Mouse (Mus musculus): Measurements from ENCODE around the gene Gm34653. TPM values are rescaled to one million over a fixed set of nuclear protein-coding genes. Genes with fewer than 3 reads are reported as not detected.
"Not testable (repeated sequence)": the region's sequence is repeated elsewhere in the genome, so short reads cannot be mapped to it uniquely, and the experiment has no call there.

Gene Gm34653
- total and polyA plus RNA-seq, 2 experiments from 2014 or later, result 0.09 to 0.16 TPM

GRCm38 (mm10) chr2:34828026-34828425 lies 4.8 kb upstream of the Gm34653 start:
- no peak overlapping the region for H3K4me2 ChIP-seq (ENCODE audit: low read depth, low read length)
- no peak overlapping the region for H3K27ac ChIP-seq
- H3K4me3 ChIP-seq (ENCODE audit: low read length), result no peak overlapping the region
- ATAC-seq (no peak), DNase-seq (ENCODE audit: low spot score) (no peak)
- peaks cover 6% of the 10 kb centered on the region for H3K4me1 ChIP-seq (ENCODE audit: insufficient read depth, low read length)
- no peaks in the 10 kb centered on the region for H3K36me3 ChIP-seq (ENCODE audit: insufficient read depth, low read length)
- TF ChIP-seq CTCF (IDR thresholded peaks at IDR 0.05; ENCODE audit: low read depth), result no peak
- H3K27me3 ChIP-seq (ENCODE audit: insufficient read depth, low read length), result 0 out of 2 replicates have a peak, but pooled peaks cover 4% of the 10 kb centered on the region
- 0 out of 2 replicates have a peak, but pooled peaks cover 3% of the 10 kb centered on the region for H3K9me3 ChIP-seq (ENCODE audit: low read length)
- H3K9ac ChIP-seq (replicated peaks; ENCODE audit: low read length), result no peak overlapping the region
- 82% methylated on average over 1 of the region's 1 CpGs for WGBS

GRCm38 (mm10) chr2:34830066-34830465 lies 2.7 kb upstream of the Gm34653 start:
- not testable (repeated sequence) for H3K9ac ChIP-seq (replicated peaks; ENCODE audit: low read length); H3K27ac ChIP-seq; H3K36me3 ChIP-seq (ENCODE audit: insufficient read depth, low read length); H3K4me3 ChIP-seq (ENCODE audit: low read length); DNase-seq (ENCODE audit: low spot score); H3K4me1 ChIP-seq (ENCODE audit: insufficient read depth, low read length); ATAC-seq; H3K9me3 ChIP-seq (ENCODE audit: low read length); H3K27me3 ChIP-seq (ENCODE audit: insufficient read depth, low read length); H3K4me2 ChIP-seq (ENCODE audit: low read depth, low read length)
- 95% methylated on average over 17 of the region's 17 CpGs for WGBS

GRCm38 (mm10) chr2:34833624-34834023 lies 817 bp downstream of the Gm34653 start:
- H3K36me3 ChIP-seq (ENCODE audit: insufficient read depth, low read length), result no peaks in the 10 kb centered on the region
- no peaks in the 10 kb centered on the region for H3K27me3 ChIP-seq (ENCODE audit: insufficient read depth, low read length)
- DNase-seq (ENCODE audit: low spot score), result no peak
- H3K4me2 ChIP-seq (ENCODE audit: low read depth, low read length), result no peak overlapping the region
- TF ChIP-seq CTCF (IDR thresholded peaks at IDR 0.05; ENCODE audit: low read depth), result no peak
- 0 out of 2 replicates have a peak, but pooled peaks cover 3% of the 10 kb centered on the region for H3K9me3 ChIP-seq (ENCODE audit: low read length)
- H3K4me3 ChIP-seq (ENCODE audit: low read length), result no peak overlapping the region
- H3K4me1 ChIP-seq (ENCODE audit: insufficient read depth, low read length), result no peaks in the 10 kb centered on the region
- H3K27ac ChIP-seq, result no peak overlapping the region
- no peak for ATAC-seq
- H3K9ac ChIP-seq (replicated peaks; ENCODE audit: low read length), result no peak overlapping the region
- 88% methylated on average over 17 of the region's 17 CpGs for WGBS

- Histone ChIP-seq H3K4me3 (ENCODE audit: low read length) (no peak overlapping the region), H3K4me2 (ENCODE audit: low read depth, low read length) (no peak overlapping the region), H3K9ac (replicated peaks; ENCODE audit: low read length) (no peak overlapping the region), H3K4me1 (ENCODE audit: insufficient read depth, low read length) (no peaks in the 10 kb centered on the region), H3K9me3 (ENCODE audit: low read length) (no peaks in the 10 kb centered on the region), H3K36me3 (ENCODE audit: insufficient read depth, low read length) (no peaks in the 10 kb centered on the region), H3K27ac (no peak overlapping the region), H3K27me3 (ENCODE audit: insufficient read depth, low read length) (no peaks in the 10 kb centered on the region)
- ATAC-seq (no peak), DNase-seq (ENCODE audit: low spot score) (no peak)
- WGBS, result 73% methylated on average over 3 of the region's 3 CpGs
- TF ChIP-seq CTCF (IDR thresholded peaks at IDR 0.05; ENCODE audit: low read depth), result no peak
These were observed 2.9 kb downstream of the Gm34653 start for GRCm38 (mm10) chr2:34835669-34836068.

GRCm38 (mm10) chr2:34840143-34840542 lies 7.3 kb downstream of the Gm34653 start:
- H3K27ac ChIP-seq; DNase-seq (ENCODE audit: low spot score); H3K4me1 ChIP-seq (ENCODE audit: insufficient read depth, low read length); H3K4me2 ChIP-seq (ENCODE audit: low read depth, low read length); H3K27me3 ChIP-seq (ENCODE audit: insufficient read depth, low read length); H3K9ac ChIP-seq (replicated peaks; ENCODE audit: low read length); H3K9me3 ChIP-seq (ENCODE audit: low read length); H3K4me3 ChIP-seq (ENCODE audit: low read length); H3K36me3 ChIP-seq (ENCODE audit: insufficient read depth, low read length); ATAC-seq: not testable (repeated sequence)
- 81% methylated on average over 5 of the region's 5 CpGs for WGBS

- no peaks in the 10 kb centered on the region for H3K9me3 ChIP-seq (ENCODE audit: low read length)
- H3K36me3 ChIP-seq (ENCODE audit: insufficient read depth, low read length), result no peaks in the 10 kb centered on the region
- no peak for TF ChIP-seq CTCF (IDR thresholded peaks at IDR 0.05; ENCODE audit: low read depth)
- H3K27ac ChIP-seq, result no peak overlapping the region
- no peaks in the 10 kb centered on the region for H3K27me3 ChIP-seq (ENCODE audit: insufficient read depth, low read length)
- ATAC-seq (no peak), DNase-seq (ENCODE audit: low spot score) (no peak)
- H3K4me3 ChIP-seq (ENCODE audit: low read length), result no peak overlapping the region
- no peak overlapping the region for H3K4me2 ChIP-seq (ENCODE audit: low read depth, low read length)
- H3K9ac ChIP-seq (replicated peaks; ENCODE audit: low read length), result no peak overlapping the region
- 86% methylated on average over 8 of the region's 8 CpGs for WGBS
- H3K4me1 ChIP-seq (ENCODE audit: insufficient read depth, low read length), result no peaks in the 10 kb centered on the region
These were observed 8.9 kb downstream of the Gm34653 start for GRCm38 (mm10) chr2:34841706-34842105.

GRCm38 (mm10) chr2:34843211-34843939 lies 10.6 kb downstream of the Gm34653 start:
- DNase-seq (ENCODE audit: low spot score) (no peak), ATAC-seq (no peak)
- H3K4me2 ChIP-seq (ENCODE audit: low read depth, low read length), result no peak overlapping the region
- TF ChIP-seq CTCF (IDR thresholded peaks at IDR 0.05; ENCODE audit: low read depth), result no peak
- H3K9ac ChIP-seq (replicated peaks; ENCODE audit: low read length), result no peak overlapping the region
- H3K36me3 ChIP-seq (ENCODE audit: insufficient read depth, low read length), result no peaks in the 10 kb centered on the region
- H3K27ac ChIP-seq, result no peak overlapping the region
- 83% methylated on average over 11 of the region's 11 CpGs for WGBS
- H3K4me1 ChIP-seq (ENCODE audit: insufficient read depth, low read length), result no peaks in the 10 kb centered on the region
- H3K27me3 ChIP-seq (ENCODE audit: insufficient read depth, low read length), result no peaks in the 10 kb centered on the region
- H3K9me3 ChIP-seq (ENCODE audit: low read length), result no peaks in the 10 kb centered on the region
- H3K4me3 ChIP-seq (ENCODE audit: low read length), result no peak overlapping the region

All from hindbrain, postnatal 0 days (tissue).